Mouse (Mus musculus) heart, postnatal 0 days (tissue): ENCODE results near the gene Dpp6. TPM values are rescaled to one million over a fixed set of nuclear protein-coding genes. Genes with fewer than 3 reads are reported as not detected.

Experiments
- ATAC-seq: fragments of 200-750 bp; cut with Nextera tagmentation; 2 replicates; pipeline ENCODE4 v1.8.0; 2017; ENCODE audit warnings: low read depth, moderate number of reproducible peaks, moderate library complexity; ENCODE audit not compliant: insufficient read depth
- DNase-seq: peaks from one replicate; pipeline ENCODE4 v3.0.0-alpha.2; 2016; ENCODE audit warnings: low spot score
- H3K27ac ChIP-seq: fragments of 300-500 bp; sonication (generic); 2 replicates; pipeline ENCODE4 v1.5.1; 2014; ENCODE audit warnings: low read depth, mild to moderate bottlenecking
- H3K27me3 ChIP-seq: fragments of 300-500 bp; sonication (generic); 2 replicates; pipeline ENCODE4 v1.6.1; 2014; ENCODE audit warnings: low read length, mixed read lengths; ENCODE audit not compliant: control insufficient read depth, insufficient read depth
- H3K36me3 ChIP-seq: fragments of 300-500 bp; sonication (generic); replicated peaks from 2 replicates; pipeline ENCODE4 v1.6.1; 2014; ENCODE audit warnings: low read length, mixed read lengths; ENCODE audit not compliant: control insufficient read depth, insufficient read depth
- H3K4me1 ChIP-seq: fragments of 300-500 bp; sonication (generic); 2 replicates; pipeline ENCODE4 v1.6.1; 2014; ENCODE audit warnings: antibody characterized with exemption; ENCODE audit not compliant: control insufficient read depth, insufficient read depth
- H3K4me2 ChIP-seq: fragments of 300-500 bp; sonication (generic); 2 replicates; pipeline ENCODE4 v1.6.1; 2014; ENCODE audit warnings: low read depth, mild to moderate bottlenecking, low read length, moderate library complexity
- H3K4me3 ChIP-seq: fragments of 300-500 bp; sonication (generic); 2 replicates; pipeline ENCODE4 v1.5.1; 2014; ENCODE audit warnings: low read depth, low read length
- H3K9ac ChIP-seq: fragments of 300-500 bp; sonication (generic); replicated peaks from 2 replicates; pipeline ENCODE4 v1.6.1; 2014; ENCODE audit warnings: low read depth, low read length, mixed read lengths
- H3K9me3 ChIP-seq: fragments of 300-500 bp; sonication (generic); replicated peaks from 2 replicates; pipeline ENCODE4 v1.6.1; 2016; ENCODE audit warnings: low read length; ENCODE audit not compliant: control insufficient read depth
- CTCF ChIP-seq: IDR thresholded peaks from 2 replicates; pipeline ENCODE4 v1.5.1; 2016; ENCODE audit warnings: antibody characterized with exemption, control low read depth, low read depth
- EP300 ChIP-seq: IDR thresholded peaks from 2 replicates; pipeline ENCODE4 v1.6.1; 2016; ENCODE audit warnings: antibody characterized with exemption, low read depth
- WGBS: fragments of 180-500 bp; shearing (Covaris S2); extraction: QIAGEN DNeasy Blood & Tissue Kit; methylation state at CpG from one replicate; pipeline ENCODE4 v1.1.7; 2014; 5-methylcytosine and 5-hydroxymethylcytosine counted together
- polyA plus RNA-seq: library from polyadenylated mRNA; unstranded; fragments of >200 nt; fragmentation: Nextera tagmentation; extraction: Ambion mirVana; gene quantifications from 2 replicates; pipeline ENCODE4 v1.2.1, GENCODE M21; 2015
- total RNA-seq: library from RNA; depleted of rRNA; stranded (reverse); fragments of >200 nt; gene quantifications from 2 replicates; pipeline ENCODE4 v1.2.3, GENCODE M21; 2014; ENCODE audit warnings: low replicate concordance

Gene Dpp6
- total and polyA plus RNA-seq, 2 experiments from 2014 or later: 0.05 TPM; not detected in 1

- Histone ChIP-seq H3K36me3 (no peaks in the 10 kb centered on the region), H3K9ac (no peak overlapping the region), H3K27ac (no peak overlapping the region), H3K4me2 (no peak overlapping the region), H3K4me3 (no peak overlapping the region), H3K27me3 (no peaks in the 10 kb centered on the region), H3K9me3 (0 out of 2 replicates have a peak, but pooled peaks cover 4% of the 10 kb centered on the region), H3K4me1 (no peaks in the 10 kb centered on the region)
- ATAC-seq (no peak), DNase-seq (no peak)
- 62% methylated on average over 3 of the region's 3 CpGs for WGBS
- TF ChIP-seq CTCF (no peak), EP300 (no peak)
These were observed 868.9 kb downstream of the Dpp6 start for GRCm38 (mm10) chr5:27685923-27686322.

- no peak for ATAC-seq
- Histone ChIP-seq H3K9ac (no peak overlapping the region), H3K4me2 (no peak overlapping the region), H3K4me3 (no peak overlapping the region), H3K4me1 (no peaks in the 10 kb centered on the region), H3K27me3 (no peaks in the 10 kb centered on the region), H3K27ac (no peak overlapping the region), H3K36me3 (no peaks in the 10 kb centered on the region), H3K9me3 (0 out of 2 replicates have a peak, but pooled peaks cover 4% of the 10 kb centered on the region)
- 81% methylated on average over 2 of the region's 2 CpGs for WGBS
- no peak for DNase-seq
- TF ChIP-seq EP300 (no peak), CTCF (peak; percentile 24; the same call in 1 of the 2 replicates)
These were observed 870.3 kb downstream of the Dpp6 start for GRCm38 (mm10) chr5:27687311-27687710.

- no peaks in the 10 kb centered on the region for H3K36me3 ChIP-seq
- peaks cover under 1% of the 10 kb centered on the region; the same call in 1 of the 2 replicates for H3K4me1 ChIP-seq
- 73% methylated on average over 6 of the region's 6 CpGs for WGBS
- no peak overlapping the region for H3K4me2 ChIP-seq
- no peaks in the 10 kb centered on the region for H3K9me3 ChIP-seq
- no peak overlapping the region for H3K27ac ChIP-seq
- no peak for TF ChIP-seq CTCF
- no peak for TF ChIP-seq EP300
- H3K27me3 ChIP-seq: no peaks in the 10 kb centered on the region
- no peak for ATAC-seq
- no peak for DNase-seq
- H3K4me3 ChIP-seq: no peak overlapping the region
- no peak overlapping the region for H3K9ac ChIP-seq
These were observed 885.5 kb downstream of the Dpp6 start for GRCm38 (mm10) chr5:27702482-27702881.

- Histone ChIP-seq H3K4me1 (peaks cover 10% of the 10 kb centered on the region; the same call in 1 of the 2 replicates), H3K9ac (no peak overlapping the region), H3K27me3 (no peaks in the 10 kb centered on the region), H3K4me2 (no peak overlapping the region), H3K36me3 (no peaks in the 10 kb centered on the region), H3K4me3 (no peak overlapping the region), H3K9me3 (no peaks in the 10 kb centered on the region), H3K27ac (no peak overlapping the region)
- no peak for DNase-seq
- no peak for TF ChIP-seq CTCF
- no peak for TF ChIP-seq EP300
- no peak for ATAC-seq
These were observed 888.0 kb downstream of the Dpp6 start for GRCm38 (mm10) chr5:27705020-27705419.

- TF ChIP-seq CTCF (no peak), EP300 (no peak)
- no peaks in the 10 kb centered on the region for H3K36me3 ChIP-seq
- H3K9ac ChIP-seq: no peak overlapping the region
- H3K4me3 ChIP-seq: no peak overlapping the region
- no peaks in the 10 kb centered on the region for H3K27me3 ChIP-seq
- DNase-seq (no peak), ATAC-seq (no peak)
- no peak overlapping the region for H3K27ac ChIP-seq
- H3K4me1 ChIP-seq: peaks cover 10% of the 10 kb centered on the region; the same call in 1 of the 2 replicates
- WGBS: 55% methylated on average over 6 of the region's 6 CpGs
- H3K9me3 ChIP-seq: no peaks in the 10 kb centered on the region
- no peak overlapping the region for H3K4me2 ChIP-seq
These were observed 889.5 kb downstream of the Dpp6 start for GRCm38 (mm10) chr5:27706551-27706950.

- H3K4me2 ChIP-seq: no peak overlapping the region
- H3K4me3 ChIP-seq: no peak overlapping the region
- no peak overlapping the region for H3K27ac ChIP-seq
- no peaks in the 10 kb centered on the region for H3K9me3 ChIP-seq
- DNase-seq (no peak), ATAC-seq (no peak)
- TF ChIP-seq CTCF: no peak
- no peak for TF ChIP-seq EP300
- H3K9ac ChIP-seq: no peak overlapping the region
- H3K36me3 ChIP-seq: no peaks in the 10 kb centered on the region
- no peaks in the 10 kb centered on the region for H3K27me3 ChIP-seq
- peaks cover 10% of the 10 kb centered on the region; the same call in 1 of the 2 replicates for H3K4me1 ChIP-seq
These were observed 890.3 kb downstream of the Dpp6 start for GRCm38 (mm10) chr5:27707283-27707682.
